Mouse (Mus musculus): ENCODE measurements around the gene Hmga1.
A peak's percentile ranks its signal among the peaks of the same experiment; 100 is the strongest.

DNA sequence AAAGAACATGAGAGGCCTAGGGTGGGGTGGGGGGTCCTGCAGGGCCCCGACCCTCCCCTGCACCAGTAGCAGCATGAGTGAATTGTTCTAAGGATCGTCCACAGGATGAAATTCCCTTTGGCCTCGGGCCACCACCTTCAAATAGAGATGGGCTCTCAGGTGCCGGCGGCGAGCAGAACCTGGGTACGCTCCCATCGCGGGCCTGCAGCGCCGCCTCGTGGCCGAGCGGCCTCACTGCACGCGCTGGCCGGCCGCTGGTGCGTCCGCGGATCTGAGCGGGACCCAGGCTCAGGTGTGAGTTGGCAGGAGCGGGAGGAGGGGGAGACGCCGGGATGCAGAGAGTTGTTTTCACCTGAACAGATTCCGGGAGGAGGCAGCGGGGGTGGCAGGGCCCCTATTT lies 35.7 kb upstream of the Hmga1 start:
- TF ChIP-seq CTCF (IDR thresholded peaks at IDR 0.05; ENCODE audit: low read depth, low read length) (peak; percentile 93), POLR2A (IDR thresholded peaks at IDR 0.05; ENCODE audit: borderline replicate concordance, low read depth, low read length) (no peak)
